ENCODE assay signal across 8 mouse cellular contexts in the genomic region with DNA sequence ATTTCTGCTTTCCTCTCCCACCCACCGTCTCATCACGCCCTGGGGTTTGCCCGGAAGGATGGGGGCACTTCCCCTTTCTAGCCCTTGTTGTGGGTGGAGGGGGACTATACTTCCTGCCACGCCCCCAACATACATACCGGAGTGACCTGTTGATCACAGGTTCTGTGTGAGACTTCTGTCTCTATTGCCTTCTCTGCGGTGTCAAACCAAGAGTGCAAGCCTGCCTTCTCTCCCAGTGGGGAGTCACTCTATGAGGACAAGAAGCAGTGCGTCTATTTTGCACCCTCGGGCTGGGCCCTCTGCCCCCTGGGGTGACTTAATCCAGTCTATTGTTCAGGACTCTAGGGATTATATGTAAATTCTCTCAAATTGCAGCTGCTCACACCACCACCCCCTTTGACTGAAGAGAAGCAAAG.
DNase-seq lines count a peak whose midpoint lies in the region; ATAC-seq lines count a peak whose summit lies in the region.

No protein-coding gene starts in this region.

- H3K27ac ChIP-seq in intestine, embryonic 15.5 days, result no peak overlapping the region
- no peak overlapping the region for H3K27ac ChIP-seq in midbrain, embryonic 16.5 days (ENCODE audit: low read length)

- peak; percentile 47 for ATAC-seq in intestine, embryonic 15.5 days
- 0 out of 2 replicates have a peak, but pooled peaks have one; percentile 23 for ATAC-seq in midbrain, embryonic 16.5 days

- peak; percentile 52 for DNase-seq in CD4-positive, CD25-positive, alpha-beta regulatory T cell, adult 2 months (ENCODE audit: low read depth, low spot score)
- DNase-seq in R1 (ENCODE audit: low read depth, low spot score), result peak; percentile 86
- DNase-seq in thymus, postnatal 25 days, result peak; percentile 68
- DNase-seq in urinary bladder, postnatal 4 days (ENCODE audit: low spot score in 2 of 2), result no peak
- no peak for DNase-seq in layer of hippocampus, postnatal 36 days
- no peak for DNase-seq in cerebellum, adult 18-20 months

- no peak overlapping the region for H3K9ac ChIP-seq in intestine, embryonic 15.5 days
- H3K9ac ChIP-seq in midbrain, embryonic 16.5 days (ENCODE audit: low read depth, low read length), result no peak overlapping the region

- WGBS in intestine, embryonic 15.5 days, result 23% methylated on average over 8 of the region's 8 CpGs
- 2% methylated on average over 8 of the region's 8 CpGs for WGBS in midbrain, embryonic 16.5 days

- no peak overlapping the region for H3K4me2 ChIP-seq in intestine, embryonic 15.5 days (replicated peaks)
- H3K4me2 ChIP-seq in midbrain, embryonic 16.5 days (ENCODE audit: low read length), result no peak overlapping the region

- H3K27me3 ChIP-seq in intestine, embryonic 15.5 days (replicated peaks), result no peaks in the 10 kb centered on the region
- no peaks in the 10 kb centered on the region for H3K27me3 ChIP-seq in midbrain, embryonic 16.5 days (ENCODE audit: control insufficient read depth, insufficient read depth, low read depth, low read length)

- H3K36me3 ChIP-seq in intestine, embryonic 15.5 days, result no peaks in the 10 kb centered on the region
- no peaks in the 10 kb centered on the region for H3K36me3 ChIP-seq in midbrain, embryonic 16.5 days (ENCODE audit: control insufficient read depth, insufficient read depth, low read length)

- H3K4me3 ChIP-seq in intestine, embryonic 15.5 days (replicated peaks), result no peak overlapping the region
- no peak overlapping the region for H3K4me3 ChIP-seq in midbrain, embryonic 16.5 days (ENCODE audit: low read depth, low read length)

- no peaks in the 10 kb centered on the region for H3K9me3 ChIP-seq in intestine, embryonic 15.5 days
- H3K9me3 ChIP-seq in midbrain, embryonic 16.5 days (replicated peaks; ENCODE audit: control insufficient read depth, low read length, poor library complexity, severe bottlenecking), result no peaks in the 10 kb centered on the region

- peaks cover 15% of the 10 kb centered on the region; the same call in 1 of the 2 replicates for H3K4me1 ChIP-seq in intestine, embryonic 15.5 days (replicated peaks)
- H3K4me1 ChIP-seq in midbrain, embryonic 16.5 days (ENCODE audit: control insufficient read depth, insufficient read depth, low read length), result peaks cover 14% of the 10 kb centered on the region; the same call in 1 of the 2 replicates

Comparison
In these comparisons a context has a peak if more than half of its experiments do, and no peak if none do; other contexts are left out.
1. DNase-seq: peak in CD4-positive, CD25-positive, alpha-beta regulatory T cell, adult 2 months (single experiment), R1 (single experiment) and thymus, postnatal 25 days (single experiment); none in urinary bladder, postnatal 4 days (0 of 2), layer of hippocampus, postnatal 36 days (0 of 2) and cerebellum, adult 18-20 months (0 of 2).